Mouse (Mus musculus): ENCODE results near the gene Rasgef1b.
A peak's percentile ranks its signal among the peaks of the same experiment; 100 is the strongest.

Gene Rasgef1b

GRCm38 (mm10) chr5:99487009-99487858 is 241.6 kb downstream of the Rasgef1b start:
- DNase-seq = peak; percentile 12

GRCm38 (mm10) chr5:99483162-99483561 is 245.7 kb downstream of the Rasgef1b start:
- no peak for DNase-seq

GRCm38 (mm10) chr5:99482524-99482923 is 246.3 kb downstream of the Rasgef1b start:
- DNase-seq = no peak

- DNase-seq = no peak
Observed at GRCm38 (mm10) chr5:99482016-99482415, 246.8 kb downstream of the Rasgef1b start.

GRCm38 (mm10) chr5:99480078-99481031 is 248.5 kb downstream of the Rasgef1b start:
- no peak for DNase-seq

GRCm38 (mm10) chr5:99479263-99480077 is 249.4 kb downstream of the Rasgef1b start:
- peak; percentile 27 for DNase-seq

GRCm38 (mm10) chr5:99478716-99479115 is 250.1 kb downstream of the Rasgef1b start:
- no peak for DNase-seq

GRCm38 (mm10) chr5:99477420-99477815 is 251.4 kb downstream of the Rasgef1b start:
- no peak for DNase-seq

- no peak for DNase-seq
Observed at GRCm38 (mm10) chr5:99476640-99477419, 252.0 kb downstream of the Rasgef1b start.

GRCm38 (mm10) chr5:99472607-99473335 is 256.1 kb downstream of the Rasgef1b start:
- DNase-seq = no peak

GRCm38 (mm10) chr5:99471790-99472189 is 257.1 kb downstream of the Rasgef1b start:
- DNase-seq = no peak

- no peak for DNase-seq
Observed at GRCm38 (mm10) chr5:99470613-99471012, 258.3 kb downstream of the Rasgef1b start.

- no peak for DNase-seq
Observed at GRCm38 (mm10) chr5:99459007-99459406, 269.9 kb downstream of the Rasgef1b start.

- no peak for DNase-seq
Observed at GRCm38 (mm10) chr5:99457291-99457690, 271.6 kb downstream of the Rasgef1b start.

- no peak for DNase-seq
Observed at GRCm38 (mm10) chr5:99451939-99452338, 276.9 kb downstream of the Rasgef1b start.

GRCm38 (mm10) chr5:99451416-99451815 is 277.4 kb downstream of the Rasgef1b start:
- no peak for DNase-seq

- DNase-seq = no peak
Observed at GRCm38 (mm10) chr5:99450994-99451393, 277.9 kb downstream of the Rasgef1b start.

- DNase-seq = no peak
Observed at GRCm38 (mm10) chr5:99450463-99450862, 278.4 kb downstream of the Rasgef1b start.

- DNase-seq = no peak
Observed at GRCm38 (mm10) chr5:99447481-99447880, 281.4 kb downstream of the Rasgef1b start.

GRCm38 (mm10) chr5:99445242-99445641 is 283.6 kb downstream of the Rasgef1b start:
- DNase-seq = no peak

- no peak for DNase-seq
Observed at GRCm38 (mm10) chr5:99444777-99445176, 284.1 kb downstream of the Rasgef1b start.
